Comparison of ENCODE assay signal across 19 mouse cellular contexts in genomic region chr7:142547874-142548273, GRCm38 (mm10). TPM values are rescaled to one million over a fixed set of nuclear protein-coding genes. Genes with fewer than 3 reads are reported as not detected.
A peak's percentile ranks its signal among the peaks of the same experiment; 100 is the strongest.
DNase-seq lines count a peak whose midpoint lies in the region; ATAC-seq and TF ChIP-seq lines count a peak whose summit lies in the region.
"Had no signal": no experiment of that assay in that cellular context is flagged by ENCODE, and none has a peak within 500 bp of the region (broad histone marks: within the 10 kb centered on the region; RNA-seq: fewer than 3 reads in every experiment).

No protein-coding gene starts in this region.

- no peak for ATAC-seq in intestine, embryonic 15.5 days
- no peak for ATAC-seq in intestine, embryonic 16.5 days
- ATAC-seq in midbrain, embryonic 14.5 days (ENCODE audit: low FRiP score, low TSS enrichment): no peak
- no peak for ATAC-seq in stomach, embryonic 16.5 days (ENCODE audit: insufficient read depth, low FRiP score)
- ATAC-seq: forebrain, embryonic 14.5 days; hindbrain, postnatal 0 days; lung, postnatal 0 days had no signal

- no peak overlapping the region for H3K4me3 ChIP-seq in cerebellum, adult 2 months (replicated peaks; ENCODE audit: insufficient read depth, low read depth, low read length)
- H3K4me3 ChIP-seq in intestine, embryonic 15.5 days (replicated peaks): no peak overlapping the region
- no peak overlapping the region for H3K4me3 ChIP-seq in intestine, embryonic 16.5 days (ENCODE audit: low read length)
- no peak overlapping the region for H3K4me3 ChIP-seq in midbrain, embryonic 10.5 days
- H3K4me3 ChIP-seq in midbrain, embryonic 14.5 days (replicated peaks; ENCODE audit: low read depth, low read length): no peak overlapping the region
- H3K4me3 ChIP-seq in stomach, embryonic 16.5 days (replicated peaks; ENCODE audit: low read length): no peak overlapping the region
- H3K4me3 ChIP-seq: heart, adult 2 months; neural tube, embryonic 13.5 days had no signal

- no peak overlapping the region for H3K4me2 ChIP-seq in intestine, embryonic 15.5 days (replicated peaks)
- no peak overlapping the region for H3K4me2 ChIP-seq in intestine, embryonic 16.5 days (ENCODE audit: low read depth, low read length)
- H3K4me2 ChIP-seq in midbrain, embryonic 14.5 days (ENCODE audit: low read length): no peak overlapping the region
- no peak overlapping the region for H3K4me2 ChIP-seq in stomach, embryonic 16.5 days (ENCODE audit: low read depth, low read length)
- H3K4me2 ChIP-seq: neural tube, embryonic 13.5 days had no signal

- no peaks in the 10 kb centered on the region for H3K36me3 ChIP-seq in intestine, embryonic 15.5 days
- H3K36me3 ChIP-seq in intestine, embryonic 16.5 days (ENCODE audit: control insufficient read depth, insufficient read depth, low read length): no peaks in the 10 kb centered on the region
- peaks cover 8% of the 10 kb centered on the region for H3K36me3 ChIP-seq in midbrain, embryonic 10.5 days
- no peaks in the 10 kb centered on the region for H3K36me3 ChIP-seq in midbrain, embryonic 14.5 days (ENCODE audit: control insufficient read depth, insufficient read depth, low read length)
- H3K36me3 ChIP-seq in stomach, embryonic 16.5 days (ENCODE audit: control insufficient read depth, insufficient read depth, low read length): no peaks in the 10 kb centered on the region

- peaks cover 14% of the 10 kb centered on the region for H3K4me1 ChIP-seq in cerebellum, adult 2 months (ENCODE audit: control insufficient read depth, insufficient read depth, low read length)
- H3K4me1 ChIP-seq in intestine, embryonic 15.5 days (replicated peaks): peaks cover 21% of the 10 kb centered on the region
- peaks cover 15% of the 10 kb centered on the region for H3K4me1 ChIP-seq in intestine, embryonic 16.5 days (ENCODE audit: control insufficient read depth, insufficient read depth, low read length)
- H3K4me1 ChIP-seq in midbrain, embryonic 10.5 days: peaks cover 51% of the 10 kb centered on the region
- H3K4me1 ChIP-seq in midbrain, embryonic 14.5 days (ENCODE audit: control insufficient read depth, insufficient read depth, low read length): peaks cover 9% of the 10 kb centered on the region
- peaks cover 17% of the 10 kb centered on the region for H3K4me1 ChIP-seq in stomach, embryonic 16.5 days (ENCODE audit: control insufficient read depth, insufficient read depth, low read length)

- DNase-seq in cerebellum, adult 11-12 months: peak; percentile 15
- DNase-seq in cerebellum, adult 2 months: no peak
- DNase-seq in midbrain, embryonic 10.5 days (ENCODE audit: low spot score): no peak
- DNase-seq in midbrain, embryonic 14.5 days: no peak
- no peak for DNase-seq in c-Kit-positive CD71-positive TER-119-positive erythroid progenitor cells, embryonic 14.5 days (ENCODE audit: low spot score)
- DNase-seq: adrenal gland, postnatal 10 days; cerebellum, postnatal 25 days; gastrocnemius, postnatal 10 days; heart, adult 2 months; heart, postnatal 14 days; right cerebral cortex, postnatal 25 days had no signal

- no peak overlapping the region for H3K9ac ChIP-seq in intestine, embryonic 15.5 days
- no peak overlapping the region for H3K9ac ChIP-seq in intestine, embryonic 16.5 days (ENCODE audit: low read depth, low read length)
- H3K9ac ChIP-seq in midbrain, embryonic 14.5 days (replicated peaks; ENCODE audit: low read length): no peak overlapping the region
- 0 out of 2 replicates have a peak overlapping the region, but pooled peaks have one; percentile 10 for H3K9ac ChIP-seq in stomach, embryonic 16.5 days (ENCODE audit: low read length)
- H3K9ac ChIP-seq: neural tube, embryonic 13.5 days had no signal

- no peak for TF ChIP-seq POLR2A in cerebellum, adult 2 months (IDR thresholded peaks at IDR 0.05; ENCODE audit: borderline replicate concordance, insufficient read depth, low read length)

- H3K27me3 ChIP-seq in cerebellum, adult 2 months (ENCODE audit: control insufficient read depth, insufficient read depth, low read length): no peaks in the 10 kb centered on the region
- no peaks in the 10 kb centered on the region for H3K27me3 ChIP-seq in intestine, embryonic 15.5 days (replicated peaks)
- no peaks in the 10 kb centered on the region for H3K27me3 ChIP-seq in intestine, embryonic 16.5 days (replicated peaks; ENCODE audit: control insufficient read depth, insufficient read depth, low read length)
- H3K27me3 ChIP-seq in midbrain, embryonic 10.5 days (ENCODE audit: low read depth, poor library complexity, severe bottlenecking): peaks cover 4% of the 10 kb centered on the region; the same call in 1 of the 2 replicates
- H3K27me3 ChIP-seq in midbrain, embryonic 14.5 days (ENCODE audit: control insufficient read depth, insufficient read depth, low read length): no peaks in the 10 kb centered on the region
- H3K27me3 ChIP-seq in stomach, embryonic 16.5 days (ENCODE audit: control insufficient read depth, insufficient read depth, low read length): no peaks in the 10 kb centered on the region
- H3K27me3 ChIP-seq: neural tube, embryonic 13.5 days had no signal

- H3K9me3 ChIP-seq in intestine, embryonic 15.5 days: no peaks in the 10 kb centered on the region
- H3K9me3 ChIP-seq in intestine, embryonic 16.5 days (ENCODE audit: control insufficient read depth, low read length): no peaks in the 10 kb centered on the region
- H3K9me3 ChIP-seq in midbrain, embryonic 10.5 days (replicated peaks): no peaks in the 10 kb centered on the region
- H3K9me3 ChIP-seq in midbrain, embryonic 14.5 days (ENCODE audit: control insufficient read depth, low read length): no peaks in the 10 kb centered on the region
- no peaks in the 10 kb centered on the region for H3K9me3 ChIP-seq in stomach, embryonic 16.5 days (replicated peaks; ENCODE audit: control insufficient read depth, low read length)
- H3K9me3 ChIP-seq: neural tube, embryonic 13.5 days had no signal

- no peak overlapping the region for H3K27ac ChIP-seq in cerebellum, adult 2 months (ENCODE audit: insufficient read depth, low read length)
- H3K27ac ChIP-seq in intestine, embryonic 15.5 days: 0 out of 2 replicates have a peak overlapping the region, but pooled peaks have one; percentile 11
- H3K27ac ChIP-seq in intestine, embryonic 16.5 days (ENCODE audit: low read length): no peak overlapping the region
- H3K27ac ChIP-seq in midbrain, embryonic 10.5 days (replicated peaks): peak overlapping the region; percentile 71
- H3K27ac ChIP-seq in midbrain, embryonic 14.5 days (replicated peaks; ENCODE audit: low read depth, low read length): no peak overlapping the region
- no peak overlapping the region for H3K27ac ChIP-seq in stomach, embryonic 16.5 days (ENCODE audit: low read length)
- H3K27ac ChIP-seq: heart, adult 2 months; hindbrain, postnatal 0 days; neural tube, embryonic 13.5 days had no signal

- WGBS in cerebellum, adult 2 months: 89% methylated on average over 2 of the region's 2 CpGs
- WGBS in intestine, embryonic 15.5 days: 28% methylated on average over 2 of the region's 2 CpGs
- 39% methylated on average over 2 of the region's 2 CpGs for WGBS in intestine, embryonic 16.5 days
- 65% methylated on average over 2 of the region's 2 CpGs for WGBS in midbrain, embryonic 10.5 days
- WGBS in midbrain, embryonic 14.5 days: 76% methylated on average over 2 of the region's 2 CpGs
- 28% methylated on average over 2 of the region's 2 CpGs for WGBS in stomach, embryonic 16.5 days

- no peak for TF ChIP-seq CTCF in cerebellum, adult 2 months (IDR thresholded peaks at IDR 0.05; ENCODE audit: borderline replicate concordance, insufficient read depth, low read depth, low read length)

RNA-seq across cellular contexts. Expression of gene Mrpl23, which starts 15.4 kb away (rescaled TPM):
- polyA plus RNA-seq in cerebellum, adult 2 months (2012; rRNA removed): 81.9 and 87.2 TPM in 2 replicates
- polyA plus RNA-seq in intestine, embryonic 15.5 days (2015; fragmentation: Nextera tagmentation; extraction: Ambion mirVana): 44.9 and 57.4 TPM in 2 replicates
- 50.3 and 58.1 TPM in 2 replicates for polyA plus RNA-seq in intestine, embryonic 16.5 days (2015; fragmentation: Nextera tagmentation; extraction: Ambion mirVana)
- 15.8 and 20.3 TPM in 2 replicates for polyA plus RNA-seq in midbrain, embryonic 10.5 days (2016; fragmentation: Nextera tagmentation; extraction: Ambion mirVana)
- 11.9 and 23.9 TPM in 2 replicates for polyA plus RNA-seq in midbrain, embryonic 14.5 days (2014; fragmentation: Nextera tagmentation; extraction: Ambion mirVana)
- polyA plus RNA-seq in stomach, embryonic 16.5 days (2015; fragmentation: Nextera tagmentation; extraction: Ambion mirVana): 16.2 and 30.7 TPM in 2 replicates

RNA-seq across cellular contexts. Expression of gene Tnnt3, which starts 49.2 kb away (rescaled TPM):
- polyA plus RNA-seq in cerebellum, adult 2 months (2012; rRNA removed): 0.39 and 0.65 TPM in 2 replicates
- 1.4 and 4.3 TPM in 2 replicates for polyA plus RNA-seq in intestine, embryonic 15.5 days (2015; fragmentation: Nextera tagmentation; extraction: Ambion mirVana)
- polyA plus RNA-seq in intestine, embryonic 16.5 days (2015; fragmentation: Nextera tagmentation; extraction: Ambion mirVana): 2.1 and 3.2 TPM in 2 replicates
- 1.9 TPM in 2 replicates for polyA plus RNA-seq in midbrain, embryonic 10.5 days (2016; fragmentation: Nextera tagmentation; extraction: Ambion mirVana)
- 1.1 TPM in 1 of 2 replicates, not detected in the other for polyA plus RNA-seq in midbrain, embryonic 14.5 days (2014; fragmentation: Nextera tagmentation; extraction: Ambion mirVana)
- polyA plus RNA-seq in stomach, embryonic 16.5 days (2015; fragmentation: Nextera tagmentation; extraction: Ambion mirVana): 12.0 and 208 TPM in 2 replicates
- polyA plus RNA-seq: liver, adult 2 months had no signal

Comparison
In these comparisons a context has a peak if more than half of its experiments do, and no peak if none do; other contexts are left out.
1. H3K27ac ChIP-seq: peak in intestine, embryonic 15.5 days (single experiment) and midbrain, embryonic 10.5 days (single experiment); none in cerebellum, adult 2 months (single experiment), intestine, embryonic 16.5 days (single experiment), midbrain, embryonic 14.5 days (single experiment) and stomach, embryonic 16.5 days (single experiment).